Mouse (Mus musculus): Measurements from ENCODE around the gene Irf2bp2. TPM values are rescaled to one million over a fixed set of nuclear protein-coding genes. Genes with fewer than 3 reads are reported as not detected.
A peak's percentile ranks its signal among the peaks of the same experiment; 100 is the strongest.
"Not testable (repeated sequence)": the region's sequence is repeated elsewhere in the genome, so short reads cannot be mapped to it uniquely, and the experiment has no call there.

Gene Irf2bp2
- polyA plus RNA-seq, 1 experiment from 2014 or later = 9.7 TPM

- H3K36me3 ChIP-seq (ENCODE audit: control insufficient read depth, insufficient read depth, low read length); ATAC-seq (ENCODE audit: insufficient number of reproducible peaks, insufficient read depth, low FRiP score, low read depth); H3K27me3 ChIP-seq (ENCODE audit: control insufficient read depth, insufficient read depth, low read length); H3K9me3 ChIP-seq (ENCODE audit: control insufficient read depth, low read depth, low read length); H3K9ac ChIP-seq (replicated peaks; ENCODE audit: low read depth, low read length); H3K4me3 ChIP-seq (ENCODE audit: low read depth, low read length); H3K4me2 ChIP-seq (replicated peaks; ENCODE audit: low read depth, low read length); H3K27ac ChIP-seq (ENCODE audit: low read length): not testable (repeated sequence)
- 84% methylated on average over 6 of the region's 6 CpGs for WGBS
- peaks cover 41% of the 10 kb centered on the region for H3K4me1 ChIP-seq (ENCODE audit: control insufficient read depth, insufficient read depth, low read length)
These were observed 6.6 kb upstream of the Irf2bp2 start for GRCm38 (mm10) chr8:126600388-126600787.

DNA sequence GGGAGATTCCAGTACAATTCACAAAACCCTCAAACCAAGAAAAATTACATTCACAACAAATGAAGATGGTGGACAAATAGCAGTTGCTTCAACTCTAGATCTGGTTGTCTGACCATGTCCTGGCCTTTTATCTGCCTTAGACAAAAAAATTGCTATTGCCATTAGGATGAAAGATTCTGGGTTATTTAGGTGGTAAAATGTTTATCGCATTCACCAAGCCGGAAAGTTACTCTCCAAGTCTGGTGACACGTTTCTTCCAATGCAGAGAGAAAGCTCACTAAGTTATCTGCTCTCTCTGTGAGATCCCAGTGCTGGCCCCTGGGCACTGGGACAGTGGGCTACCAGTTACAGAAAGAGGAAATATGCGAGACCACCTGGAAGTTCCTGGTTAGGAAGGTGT, 5.5 kb upstream of the Irf2bp2 start:
- Histone ChIP-seq H3K9ac (replicated peaks; ENCODE audit: low read depth, low read length) (no peak overlapping the region), H3K4me2 (replicated peaks; ENCODE audit: low read depth, low read length) (no peak overlapping the region), H3K27ac (ENCODE audit: low read length) (no peak overlapping the region), H3K27me3 (ENCODE audit: control insufficient read depth, insufficient read depth, low read length) (no peaks in the 10 kb centered on the region), H3K4me3 (ENCODE audit: low read depth, low read length) (no peak overlapping the region), H3K9me3 (ENCODE audit: control insufficient read depth, low read depth, low read length) (no peaks in the 10 kb centered on the region), H3K4me1 (ENCODE audit: control insufficient read depth, insufficient read depth, low read length) (peaks cover 48% of the 10 kb centered on the region), H3K36me3 (ENCODE audit: control insufficient read depth, insufficient read depth, low read length) (no peaks in the 10 kb centered on the region)
- 90% methylated on average over 4 of the region's 4 CpGs for WGBS
- no peak for ATAC-seq (ENCODE audit: insufficient number of reproducible peaks, insufficient read depth, low FRiP score, low read depth)

GRCm38 (mm10) chr8:126598218-126598617, 4.4 kb upstream of the Irf2bp2 start:
- Histone ChIP-seq H3K36me3 (ENCODE audit: control insufficient read depth, insufficient read depth, low read length) (no peaks in the 10 kb centered on the region), H3K4me1 (ENCODE audit: control insufficient read depth, insufficient read depth, low read length) (peaks cover 45% of the 10 kb centered on the region), H3K4me3 (ENCODE audit: low read depth, low read length) (no peak overlapping the region), H3K4me2 (replicated peaks; ENCODE audit: low read depth, low read length) (no peak overlapping the region), H3K27me3 (ENCODE audit: control insufficient read depth, insufficient read depth, low read length) (no peaks in the 10 kb centered on the region), H3K9me3 (ENCODE audit: control insufficient read depth, low read depth, low read length) (no peaks in the 10 kb centered on the region), H3K27ac (ENCODE audit: low read length) (no peak overlapping the region), H3K9ac (replicated peaks; ENCODE audit: low read depth, low read length) (no peak overlapping the region)
- WGBS = 42% methylated on average over 12 of the region's 12 CpGs
- no peak for ATAC-seq (ENCODE audit: insufficient number of reproducible peaks, insufficient read depth, low FRiP score, low read depth)

GRCm38 (mm10) chr8:126596721-126597120, 2.9 kb upstream of the Irf2bp2 start:
- 61% methylated on average over 5 of the region's 5 CpGs for WGBS
- ATAC-seq (ENCODE audit: insufficient number of reproducible peaks, insufficient read depth, low FRiP score, low read depth) = no peak

DNA sequence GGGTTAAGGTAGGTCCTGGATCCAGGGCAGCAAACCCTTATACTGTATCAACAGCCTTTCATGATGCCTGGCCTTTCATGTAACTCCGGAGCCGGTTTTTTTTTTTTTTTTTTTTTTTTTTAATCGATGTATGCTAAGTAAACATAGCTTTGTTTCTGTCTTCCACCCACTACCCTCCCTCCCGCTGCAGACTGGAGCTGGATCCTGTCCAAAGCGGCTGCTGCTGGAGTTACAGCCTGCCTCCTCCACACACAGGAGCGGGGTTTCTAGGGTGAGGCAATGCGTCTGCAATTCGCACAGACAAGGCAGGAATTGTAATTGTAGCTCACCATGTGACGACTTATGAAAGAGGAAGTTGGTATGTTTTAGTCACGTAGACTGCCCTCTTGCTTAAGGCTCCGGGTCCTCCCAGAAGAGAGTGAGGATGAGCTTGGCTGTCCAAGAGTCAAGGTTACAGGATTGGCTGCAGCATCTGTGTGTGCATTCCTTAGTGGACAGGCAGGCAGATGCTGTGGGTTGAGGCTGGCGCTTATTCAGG, 2.4 kb upstream of the Irf2bp2 start:
- Histone ChIP-seq H3K9me3 (ENCODE audit: control insufficient read depth, low read depth, low read length) (no peaks in the 10 kb centered on the region), H3K4me3 (ENCODE audit: low read depth, low read length) (no peak overlapping the region; the same call in 1 of the 2 replicates), H3K9ac (replicated peaks; ENCODE audit: low read depth, low read length) (no peak overlapping the region), H3K4me2 (replicated peaks; ENCODE audit: low read depth, low read length) (peak overlapping the region; percentile 76), H3K36me3 (ENCODE audit: control insufficient read depth, insufficient read depth, low read length) (peaks cover 8% of the 10 kb centered on the region), H3K27ac (ENCODE audit: low read length) (peak overlapping the region; percentile 100), H3K4me1 (ENCODE audit: control insufficient read depth, insufficient read depth, low read length) (peaks cover 34% of the 10 kb centered on the region), H3K27me3 (ENCODE audit: control insufficient read depth, insufficient read depth, low read length) (no peaks in the 10 kb centered on the region)
- ATAC-seq (ENCODE audit: insufficient number of reproducible peaks, insufficient read depth, low FRiP score, low read depth) = peak; percentile 66
- under 1% methylated on average over 12 of the region's 12 CpGs for WGBS

More at GRCm38 (mm10) chr8:126596721-126597120, 2.9 kb upstream of the Irf2bp2 start:
- no peaks in the 10 kb centered on the region for H3K27me3 ChIP-seq (ENCODE audit: control insufficient read depth, insufficient read depth, low read length)
- H3K36me3 ChIP-seq (ENCODE audit: control insufficient read depth, insufficient read depth, low read length) = peaks cover 4% of the 10 kb centered on the region; the same call in 1 of the 2 replicates
- peak overlapping the region; percentile 100 for H3K27ac ChIP-seq (ENCODE audit: low read length)
- peak overlapping the region; percentile 76 for H3K4me2 ChIP-seq (replicated peaks; ENCODE audit: low read depth, low read length)
- no peak overlapping the region for H3K4me3 ChIP-seq (ENCODE audit: low read depth, low read length)
- H3K9ac ChIP-seq (replicated peaks; ENCODE audit: low read depth, low read length) = no peak overlapping the region
- H3K9me3 ChIP-seq (ENCODE audit: control insufficient read depth, low read depth, low read length) = no peaks in the 10 kb centered on the region
- peaks cover 37% of the 10 kb centered on the region for H3K4me1 ChIP-seq (ENCODE audit: control insufficient read depth, insufficient read depth, low read length)

GRCm38 (mm10) chr8:126595204-126596061, 1.6 kb upstream of the Irf2bp2 start:
- H3K27ac ChIP-seq (ENCODE audit: low read length) = peak overlapping the region; percentile 100
- peak overlapping the region; percentile 65 for H3K9ac ChIP-seq (replicated peaks; ENCODE audit: low read depth, low read length)
- no peaks in the 10 kb centered on the region for H3K27me3 ChIP-seq (ENCODE audit: control insufficient read depth, insufficient read depth, low read length)
- peak overlapping the region; percentile 36 for H3K4me3 ChIP-seq (ENCODE audit: low read depth, low read length)
- no peaks in the 10 kb centered on the region for H3K9me3 ChIP-seq (ENCODE audit: control insufficient read depth, low read depth, low read length)
- peaks cover 14% of the 10 kb centered on the region for H3K36me3 ChIP-seq (ENCODE audit: control insufficient read depth, insufficient read depth, low read length)
- ATAC-seq (ENCODE audit: insufficient number of reproducible peaks, insufficient read depth, low FRiP score, low read depth) = no peak
- H3K4me2 ChIP-seq (replicated peaks; ENCODE audit: low read depth, low read length) = peak overlapping the region; percentile 76
- peaks cover 27% of the 10 kb centered on the region for H3K4me1 ChIP-seq (ENCODE audit: control insufficient read depth, insufficient read depth, low read length)
- WGBS = 6% methylated on average over 16 of the region's 16 CpGs

- H3K4me1 ChIP-seq (ENCODE audit: control insufficient read depth, insufficient read depth, low read length) = peaks cover 27% of the 10 kb centered on the region
- 1% methylated on average over 48 of the region's 48 CpGs for WGBS
- no peaks in the 10 kb centered on the region for H3K9me3 ChIP-seq (ENCODE audit: control insufficient read depth, low read depth, low read length)
- peak overlapping the region; percentile 100 for H3K9ac ChIP-seq (replicated peaks; ENCODE audit: low read depth, low read length)
- H3K27ac ChIP-seq (ENCODE audit: low read length) = peak overlapping the region; percentile 100
- peaks cover 20% of the 10 kb centered on the region for H3K36me3 ChIP-seq (ENCODE audit: control insufficient read depth, insufficient read depth, low read length)
- peak; percentile 90 for ATAC-seq (ENCODE audit: insufficient number of reproducible peaks, insufficient read depth, low FRiP score, low read depth)
- H3K27me3 ChIP-seq (ENCODE audit: control insufficient read depth, insufficient read depth, low read length) = no peaks in the 10 kb centered on the region
- peak overlapping the region; percentile 76 for H3K4me2 ChIP-seq (replicated peaks; ENCODE audit: low read depth, low read length)
- peak overlapping the region; percentile 100 for H3K4me3 ChIP-seq (ENCODE audit: low read depth, low read length)
These were observed 755 bp upstream of the Irf2bp2 start for GRCm38 (mm10) chr8:126594481-126595000.

DNA sequence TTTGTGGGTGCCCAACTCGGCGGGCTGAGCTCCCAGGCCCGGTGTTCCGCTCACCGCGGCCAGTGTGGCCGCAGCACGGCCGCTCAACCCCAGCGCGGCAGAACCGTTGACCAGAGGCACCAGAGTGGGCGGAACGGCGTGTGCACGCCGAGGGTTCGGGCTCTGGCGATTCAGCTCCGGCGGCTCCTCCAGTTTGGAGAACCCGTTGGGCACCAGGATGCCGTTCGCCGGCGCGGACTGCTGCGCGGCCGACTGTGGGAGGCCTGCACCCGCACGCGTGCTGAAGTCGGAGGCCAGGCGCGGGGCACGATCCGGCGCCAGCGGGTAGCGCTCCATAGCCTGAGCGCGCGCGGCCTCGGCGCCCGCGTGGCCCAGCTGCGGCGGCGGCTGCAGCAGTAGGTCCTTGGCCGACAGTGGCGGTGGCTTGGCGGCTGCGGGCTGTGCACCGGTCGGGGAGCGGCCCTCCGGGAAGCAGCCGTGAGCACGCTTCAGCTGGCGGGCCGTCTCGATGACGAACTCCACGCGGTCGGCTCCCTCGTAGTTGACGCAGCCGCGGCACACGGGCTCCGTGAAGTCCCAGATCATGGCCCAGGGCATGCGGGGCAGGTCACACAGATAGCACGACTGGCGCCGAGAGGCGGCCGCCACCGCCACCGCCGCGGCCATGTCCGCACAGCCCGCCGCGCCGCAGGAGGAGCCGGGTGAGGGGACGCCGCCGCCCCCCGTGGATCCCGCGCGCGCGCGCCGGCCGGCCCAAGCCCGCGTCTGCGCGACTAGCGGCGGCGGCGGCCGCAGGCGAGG, 815 bp downstream of the Irf2bp2 start:
- Histone ChIP-seq H3K9me3 (ENCODE audit: control insufficient read depth, low read depth, low read length) (no peaks in the 10 kb centered on the region), H3K4me2 (replicated peaks; ENCODE audit: low read depth, low read length) (peak overlapping the region; percentile 98), H3K4me1 (ENCODE audit: control insufficient read depth, insufficient read depth, low read length) (peaks cover 35% of the 10 kb centered on the region), H3K9ac (replicated peaks; ENCODE audit: low read depth, low read length) (peak overlapping the region; percentile 100), H3K27me3 (ENCODE audit: control insufficient read depth, insufficient read depth, low read length) (no peaks in the 10 kb centered on the region), H3K27ac (ENCODE audit: low read length) (peak overlapping the region; percentile 96), H3K4me3 (ENCODE audit: low read depth, low read length) (peak overlapping the region; percentile 100), H3K36me3 (ENCODE audit: control insufficient read depth, insufficient read depth, low read length) (peaks cover 20% of the 10 kb centered on the region)
- ATAC-seq (ENCODE audit: insufficient number of reproducible peaks, insufficient read depth, low FRiP score, low read depth) = no peak
- under 1% methylated on average over 108 of the region's 113 CpGs for WGBS

All from stomach, embryonic 14.5 days (tissue).